In the genomic region with DNA sequence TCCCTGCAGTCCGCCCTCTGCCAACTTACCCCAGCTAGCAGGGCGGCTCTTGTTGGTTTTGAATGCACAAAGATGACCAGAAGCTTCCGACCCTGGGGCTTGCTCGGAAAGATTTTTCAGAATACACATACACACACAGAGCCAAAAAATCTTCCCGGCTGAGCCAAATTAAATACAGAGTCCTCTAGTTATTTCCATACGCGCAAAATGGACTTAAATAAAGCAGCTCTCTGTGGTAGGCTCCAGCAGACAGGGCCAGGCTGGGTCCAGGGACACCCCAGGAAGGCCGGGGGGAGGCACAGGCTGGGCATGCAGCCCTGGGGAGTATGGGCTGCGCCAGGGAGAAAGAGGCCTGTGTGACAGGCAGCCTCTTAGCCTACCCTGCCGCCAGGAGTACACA, we compare ENCODE assay signal across 8 mouse cellular contexts.
DNase-seq lines count a peak whose midpoint lies in the region; ATAC-seq and TF ChIP-seq lines count a peak whose summit lies in the region.

No protein-coding gene starts in this region.

- no peaks in the 10 kb centered on the region for H3K27me3 ChIP-seq in embryonic facial prominence, embryonic 14.5 days (replicated peaks; ENCODE audit: control insufficient read depth, insufficient read depth, low read length)
- H3K27me3 ChIP-seq in liver, embryonic 16.5 days (ENCODE audit: control insufficient read depth, insufficient read depth, low read depth, low read length) = no peaks in the 10 kb centered on the region
- H3K27me3 ChIP-seq in thymus, adult 2 months (ENCODE audit: control insufficient read depth, insufficient read depth, low read length) = no peaks in the 10 kb centered on the region

- no peak overlapping the region for H3K4me2 ChIP-seq in embryonic facial prominence, embryonic 14.5 days (ENCODE audit: low read depth, low read length)
- H3K4me2 ChIP-seq in liver, embryonic 16.5 days (ENCODE audit: low read depth, low read length) = no peak overlapping the region

- TF ChIP-seq POLR2A in thymus, adult 2 months (IDR thresholded peaks at IDR 0.05; ENCODE audit: control insufficient read depth, extremely low read depth, insufficient read depth, low read length, poor library complexity) = no peak

- H3K9ac ChIP-seq in embryonic facial prominence, embryonic 14.5 days (ENCODE audit: low read depth, low read length) = no peak overlapping the region
- peak overlapping the region; percentile 43 for H3K9ac ChIP-seq in liver, embryonic 16.5 days (ENCODE audit: low read depth, low read length)

- no peak; the same call in 1 of the 2 replicates for TF ChIP-seq CTCF in left cerebral cortex, adult 2 months (IDR thresholded peaks at IDR 0.05)
- no peak for TF ChIP-seq CTCF in thymus, adult 2 months (IDR thresholded peaks at IDR 0.05; ENCODE audit: borderline replicate concordance, control insufficient read depth, extremely low read depth, insufficient read depth, low read length, poor library complexity)

- DNase-seq in left cerebral cortex, adult 2 months (ENCODE audit: extremely low spot score in 1 of 2, low spot score in 2 of 2) = peak in 1 of 2 experiments; percentile 60
- no peak for DNase-seq in left cerebral cortex, adult 18-20 months (ENCODE audit: low spot score in 2 of 2)
- DNase-seq in embryonic facial prominence, embryonic 14.5 days (ENCODE audit: low spot score) = peak; percentile 89
- DNase-seq in heart, postnatal 36 days = peak; percentile 54 to 56
- DNase-seq in thymus, adult 2 months = no peak
- no peak for DNase-seq in thymus, postnatal 10 days (ENCODE audit: low spot score in 2 of 2)

- H3K4me3 ChIP-seq in left cerebral cortex, adult 2 months = no peak overlapping the region
- H3K4me3 ChIP-seq in embryonic facial prominence, embryonic 14.5 days (ENCODE audit: low read depth, low read length) = no peak overlapping the region
- H3K4me3 ChIP-seq in liver, embryonic 16.5 days (ENCODE audit: low read depth, low read length) = no peak overlapping the region
- H3K4me3 ChIP-seq in thymus, adult 2 months (ENCODE audit: control insufficient read depth, insufficient read depth, low read length) = no peak overlapping the region

- no peaks in the 10 kb centered on the region for H3K36me3 ChIP-seq in embryonic facial prominence, embryonic 14.5 days (ENCODE audit: control insufficient read depth, insufficient read depth, low read length)
- no peaks in the 10 kb centered on the region for H3K36me3 ChIP-seq in liver, embryonic 16.5 days (ENCODE audit: control insufficient read depth, insufficient read depth)
- no peaks in the 10 kb centered on the region for H3K36me3 ChIP-seq in thymus, adult 2 months (ENCODE audit: control insufficient read depth, insufficient read depth, low read length)

- peaks cover 77% of the 10 kb centered on the region for H3K4me1 ChIP-seq in embryonic facial prominence, embryonic 14.5 days (ENCODE audit: control insufficient read depth, insufficient read depth, low read length)
- H3K4me1 ChIP-seq in liver, embryonic 16.5 days (ENCODE audit: control insufficient read depth, low read depth, low read length) = peaks cover 98% of the 10 kb centered on the region
- H3K4me1 ChIP-seq in thymus, adult 2 months (replicated peaks; ENCODE audit: control insufficient read depth, insufficient read depth, low read length) = peaks cover 24% of the 10 kb centered on the region

- peak overlapping the region; percentile 20 for H3K27ac ChIP-seq in left cerebral cortex, adult 2 months
- peak overlapping the region; percentile 90 for H3K27ac ChIP-seq in embryonic facial prominence, embryonic 14.5 days (replicated peaks; ENCODE audit: low read depth, low read length)
- peak overlapping the region; percentile 56 for H3K27ac ChIP-seq in liver, embryonic 16.5 days (ENCODE audit: low read length)
- no peak overlapping the region for H3K27ac ChIP-seq in thymus, adult 2 months (ENCODE audit: control insufficient read depth, insufficient read depth, low read length)

- 37% methylated on average over 9 of the region's 10 CpGs for WGBS in embryonic facial prominence, embryonic 14.5 days
- 70% methylated on average over 10 of the region's 10 CpGs for WGBS in liver, embryonic 16.5 days (ENCODE audit: insufficient replicate concordance)
- WGBS in thymus, adult 2 months = 92% methylated on average over 10 of the region's 10 CpGs

- peak; percentile 72; the same call in 1 of the 2 replicates for ATAC-seq in embryonic facial prominence, embryonic 14.5 days (ENCODE audit: low read depth)
- ATAC-seq in liver, embryonic 16.5 days (ENCODE audit: low read depth) = no peak
- ATAC-seq in megakaryocyte, adult 5-6 weeks (ENCODE audit: poor library complexity, severe bottlenecking) = no peak

- H3K9me3 ChIP-seq in embryonic facial prominence, embryonic 14.5 days (ENCODE audit: control insufficient read depth, low read length) = no peaks in the 10 kb centered on the region
- no peaks in the 10 kb centered on the region for H3K9me3 ChIP-seq in liver, embryonic 16.5 days (replicated peaks; ENCODE audit: control insufficient read depth, low read length)

- intact Hi-C loops in left cerebral cortex, adult 2 months (cut with DNase I) = no loop called here
- intact Hi-C loops in heart, postnatal 36 days (cut with DNase I) = loop anchor here (1.0 to 2.0 kb wide), 2 partner anchors 18 to 22 kb away; no protein-coding TSS in a partner anchor

Comparison
In these comparisons a context has a peak if more than half of its experiments do, and no peak if none do; other contexts are left out.
1. DNase-seq: peak in embryonic facial prominence, embryonic 14.5 days (single experiment) and heart, postnatal 36 days (2 of 2); none in left cerebral cortex, adult 18-20 months (0 of 2), thymus, adult 2 months (single experiment) and thymus, postnatal 10 days (0 of 2).